Mouse (Mus musculus): ENCODE results near the gene Psg25. TPM values are rescaled to one million over a fixed set of nuclear protein-coding genes. Genes with fewer than 3 reads are reported as not detected.

Gene Psg25
- not detected for polyA plus RNA-seq (2017; shearing (Covaris generic))

DNA sequence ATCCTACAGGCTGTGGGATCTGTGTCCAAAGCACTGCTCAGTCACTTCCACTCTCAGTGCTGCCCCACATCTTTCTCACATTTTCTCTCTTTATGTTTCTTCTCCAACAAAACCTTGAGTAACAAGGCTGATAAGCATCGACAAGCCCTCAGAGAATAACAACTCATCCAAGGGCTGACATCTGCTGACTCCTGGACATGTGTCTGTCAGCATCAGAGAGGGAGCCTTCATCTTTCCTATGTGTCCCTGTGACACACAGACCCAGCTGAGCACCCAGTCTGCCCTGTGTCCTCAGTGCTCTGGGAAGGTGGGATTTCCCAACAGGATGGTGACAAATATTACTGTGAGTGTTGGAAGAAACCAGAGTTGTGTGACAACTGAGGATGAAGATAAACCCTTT lies at the start of gene Psg25:
TSS of gene Psg25 (minus strand) at position 101 of the 400 bp plus-strand sequence.

DNA sequence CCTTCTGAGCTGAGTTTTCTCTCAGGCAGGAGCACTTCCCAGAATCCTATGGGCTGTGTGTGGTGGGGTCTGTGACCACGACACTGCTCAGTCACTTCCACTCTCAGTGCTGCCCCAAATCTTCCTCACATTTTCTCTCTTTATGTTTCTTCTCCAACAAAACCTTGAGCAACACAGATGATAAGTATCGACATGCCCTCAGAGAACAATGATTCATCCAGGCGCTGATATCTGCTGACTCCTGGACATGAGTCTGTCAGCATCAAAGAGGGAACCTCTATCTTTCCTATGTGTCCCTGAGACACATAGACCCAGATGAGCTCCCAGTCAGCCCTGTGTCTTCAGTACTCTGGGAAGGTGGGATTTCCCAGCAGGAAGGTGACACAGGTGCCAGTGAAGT lies 35.1 kb upstream of the Psg25 start, which contains the start of gene Psg27:
TSS of gene Psg27 (minus strand) at position 101 of the 400 bp plus-strand sequence.

DNA sequence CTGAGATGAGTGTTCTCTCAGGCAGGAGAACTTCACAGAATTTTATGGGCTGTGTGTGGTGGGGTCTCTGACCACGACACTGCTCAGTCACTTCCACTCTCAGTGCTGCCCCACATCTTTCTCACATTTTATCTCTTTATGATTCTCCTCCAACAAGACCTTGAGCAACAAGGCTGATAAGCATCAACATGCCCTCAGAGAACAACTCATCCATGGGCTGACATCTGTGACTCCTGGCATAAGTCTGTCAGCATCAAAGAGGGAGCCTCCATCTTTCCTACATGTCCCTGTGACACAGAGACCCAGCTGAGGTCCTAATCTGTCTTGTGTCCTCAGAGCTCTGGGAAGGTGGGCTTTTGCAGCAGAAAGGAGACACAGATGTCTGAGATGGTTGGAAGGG lies 48.0 kb downstream of the Psg25 start, which contains the start of gene Psg26:
TSS of gene Psg26 (minus strand) at position 101 of the 400 bp plus-strand sequence.

Other genes with a start within 250 kb of the Psg25 start
- not detected for gene Psg18, start 177.3 kb downstream of the Psg25 start, polyA plus RNA-seq (2017; shearing (Covaris generic))
- not detected for gene Psg28, start 100.2 kb downstream of the Psg25 start, polyA plus RNA-seq (2017; shearing (Covaris generic))
- gene Psg26, start 48.1 kb downstream of the Psg25 start, polyA plus RNA-seq (2017; shearing (Covaris generic)) = not detected
- not detected for gene Psg27, start 35.0 kb upstream of the Psg25 start, polyA plus RNA-seq (2017; shearing (Covaris generic))
- gene Psg23, start 84.2 kb upstream of the Psg25 start, polyA plus RNA-seq (2017; shearing (Covaris generic)) = not detected
- not detected for gene Psg21, start 124.5 kb upstream of the Psg25 start, polyA plus RNA-seq (2017; shearing (Covaris generic))
- not detected for gene Psg20, start 153.9 kb upstream of the Psg25 start, polyA plus RNA-seq (2017; shearing (Covaris generic))
- not detected for gene Psg22, start 185.8 kb upstream of the Psg25 start, polyA plus RNA-seq (2017; shearing (Covaris generic))